Mouse (Mus musculus): ENCODE data around the gene Cmtm4.

The Cmtm4 gene

DNA sequence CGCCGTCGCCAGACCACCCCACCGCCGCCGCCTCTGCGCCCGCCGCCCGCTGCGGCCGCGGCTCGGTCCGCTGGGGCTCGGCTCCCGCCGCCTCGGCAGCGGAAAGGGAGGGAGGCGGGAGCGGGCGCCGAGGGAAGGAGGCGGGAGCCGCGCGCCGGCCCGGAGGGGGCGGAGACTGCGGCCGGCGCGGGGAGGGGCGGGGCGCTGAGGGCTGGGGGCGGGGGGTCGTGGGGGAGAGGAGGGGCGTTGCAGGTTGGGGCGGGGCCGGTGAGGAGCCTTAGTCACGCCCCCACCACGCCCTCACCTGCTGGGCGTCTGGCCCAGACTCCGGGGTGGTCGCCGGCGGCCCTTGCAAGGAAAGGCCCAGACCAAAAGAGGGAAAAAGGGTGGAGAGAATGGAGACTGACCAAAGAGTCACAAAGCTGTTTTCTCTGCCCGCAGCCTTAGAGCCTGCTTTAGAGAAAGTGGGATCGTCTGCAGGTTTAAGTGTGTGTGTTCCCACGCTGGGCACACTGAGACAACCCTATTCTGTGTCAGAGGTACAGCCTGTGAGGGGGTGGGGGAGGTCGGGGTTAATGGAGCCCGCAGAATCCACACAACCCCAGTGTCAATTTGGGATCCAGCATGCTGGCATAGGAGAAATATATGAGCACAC, at the start of gene Cmtm4:
Gene Cmtm4 (minus strand): TSS at position 105 of the 655 bp plus-strand sequence.
- DNase-seq, result peak; percentile 50 to 54

- no peak for DNase-seq
These were observed 49.6 kb upstream of the Cmtm4 start for GRCm38 (mm10) chr8:104445248-104445647.

DNA sequence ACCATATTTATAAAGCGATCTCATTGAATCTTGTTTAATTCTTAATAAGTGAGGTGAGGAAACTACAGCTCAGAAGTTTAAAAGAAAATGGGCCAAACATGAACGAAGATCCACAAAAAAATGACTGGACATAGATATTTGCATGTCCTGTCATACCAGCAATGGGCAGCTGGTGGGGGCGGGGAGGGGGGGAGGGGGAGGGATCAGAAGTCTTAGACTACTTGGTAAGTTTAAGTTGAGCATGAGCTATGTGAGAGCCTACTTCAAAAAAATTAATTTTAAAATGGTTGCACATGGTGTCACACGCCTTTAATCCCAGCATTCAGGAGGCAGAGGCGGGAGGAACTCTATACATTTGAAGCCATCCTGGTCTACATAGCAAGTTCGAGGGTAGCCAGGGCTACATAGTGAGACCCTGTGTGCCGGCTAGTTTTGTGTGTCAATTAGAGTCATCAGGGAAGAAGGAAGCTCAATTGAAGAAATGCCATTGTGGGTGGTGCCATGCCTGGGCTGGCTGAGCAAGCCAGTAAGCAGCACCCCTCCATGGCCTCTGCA, 47.6 kb upstream of the Cmtm4 start:
- DNase-seq, result no peak

DNA sequence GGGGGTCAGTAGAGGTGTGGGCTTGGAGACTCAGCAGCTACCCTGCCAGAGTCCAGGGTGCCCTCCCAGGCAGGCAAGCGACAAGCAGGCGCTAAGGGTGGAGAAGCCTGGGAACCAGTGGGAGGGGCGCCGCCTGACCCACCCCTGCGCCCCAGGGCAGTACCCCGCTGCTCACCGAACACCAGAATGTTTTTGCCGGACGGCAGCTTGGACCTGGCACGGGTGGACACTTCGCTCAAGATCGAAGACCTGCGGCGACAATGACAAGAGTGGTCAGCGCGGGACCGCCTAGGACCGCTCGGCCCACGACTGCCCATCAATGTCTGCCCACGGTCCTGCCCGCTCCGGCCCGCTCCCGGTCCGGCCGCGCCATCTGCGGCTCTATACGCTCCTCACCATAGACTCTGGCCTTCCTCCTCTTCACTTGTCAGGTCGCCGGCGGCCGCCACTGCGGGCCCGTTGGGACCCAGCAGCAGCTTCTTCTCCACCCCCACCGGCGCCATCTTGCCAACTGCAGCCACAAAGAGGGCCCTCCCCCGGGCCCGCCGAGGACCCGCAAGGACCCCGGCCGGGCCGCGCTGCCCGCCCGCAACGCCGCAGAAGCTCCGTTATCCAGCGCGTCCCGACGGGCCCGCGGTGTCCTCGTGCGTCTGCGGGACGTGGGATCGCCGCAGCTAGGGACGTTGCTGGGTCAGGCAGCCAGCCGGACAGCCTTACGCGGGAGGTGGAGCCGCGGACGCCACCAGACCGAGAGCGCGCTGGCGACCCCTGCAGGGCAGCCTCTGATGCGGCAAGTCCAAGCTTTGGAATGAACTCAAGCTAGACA, 46.9 kb upstream of the Cmtm4 start, which contains the start of gene Dync1li2:
Gene Dync1li2 (minus strand): TSS at position 749 of the 826 bp plus-strand sequence.
- DNase-seq, result peak; percentile 89 to 91

GRCm38 (mm10) chr8:104441613-104442012, 46.0 kb upstream of the Cmtm4 start:
- no peak for DNase-seq

DNA sequence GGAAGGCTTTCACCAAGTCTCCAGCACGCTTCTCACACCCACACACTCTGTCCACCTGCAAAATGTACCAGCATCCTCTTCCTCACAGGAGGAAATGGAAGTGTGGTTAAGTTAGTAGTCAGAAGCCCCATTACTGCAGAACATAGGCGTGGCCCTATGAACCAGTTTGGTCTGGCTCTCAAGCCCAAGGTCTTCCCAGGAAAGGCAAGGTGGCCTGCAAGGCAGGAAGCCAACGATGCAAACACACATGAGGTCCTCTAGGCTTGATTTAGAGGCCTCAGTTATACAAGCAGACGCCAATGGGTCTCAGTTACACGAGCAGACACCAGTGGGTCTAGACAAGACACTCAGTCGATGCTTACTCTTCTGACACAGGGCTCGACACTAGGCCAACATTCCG, 43.9 kb upstream of the Cmtm4 start:
- no peak for DNase-seq

DNA sequence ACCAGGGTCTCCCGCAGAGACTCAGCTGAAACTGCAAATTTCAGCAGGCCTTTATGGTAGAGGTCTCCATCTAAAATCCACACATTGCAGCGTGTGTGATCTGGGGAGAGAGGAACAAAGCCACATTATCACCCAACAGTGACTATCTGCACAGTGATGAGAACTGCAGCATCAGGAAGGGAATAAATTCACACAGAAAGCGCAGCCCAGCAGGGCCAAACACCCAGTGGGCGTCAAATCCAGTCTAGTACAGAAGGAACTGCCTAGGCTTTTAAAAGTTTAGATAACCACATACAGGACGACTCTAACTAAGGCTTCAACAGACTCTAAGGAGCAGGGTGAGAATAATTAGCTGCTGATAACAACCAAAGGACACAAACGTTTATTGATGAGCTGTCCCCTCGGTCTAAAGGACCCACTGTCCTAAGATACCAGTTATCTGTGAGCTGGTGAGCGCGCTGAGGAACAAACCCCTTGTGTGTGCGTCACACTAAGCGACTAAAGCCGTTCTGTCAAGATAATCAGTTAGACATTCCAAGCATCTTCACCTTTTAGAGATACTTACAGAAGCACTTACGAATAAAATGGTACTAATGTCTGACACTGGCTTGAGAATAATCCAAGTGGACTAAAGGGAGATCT, 42.0 kb upstream of the Cmtm4 start:
- no peak for DNase-seq

GRCm38 (mm10) chr8:104436591-104436990, 41.0 kb upstream of the Cmtm4 start:
- DNase-seq, result no peak

- peak; percentile 98 to 99 for DNase-seq
These were observed 40.4 kb upstream of the Cmtm4 start for GRCm38 (mm10) chr8:104436038-104436437.

DNA sequence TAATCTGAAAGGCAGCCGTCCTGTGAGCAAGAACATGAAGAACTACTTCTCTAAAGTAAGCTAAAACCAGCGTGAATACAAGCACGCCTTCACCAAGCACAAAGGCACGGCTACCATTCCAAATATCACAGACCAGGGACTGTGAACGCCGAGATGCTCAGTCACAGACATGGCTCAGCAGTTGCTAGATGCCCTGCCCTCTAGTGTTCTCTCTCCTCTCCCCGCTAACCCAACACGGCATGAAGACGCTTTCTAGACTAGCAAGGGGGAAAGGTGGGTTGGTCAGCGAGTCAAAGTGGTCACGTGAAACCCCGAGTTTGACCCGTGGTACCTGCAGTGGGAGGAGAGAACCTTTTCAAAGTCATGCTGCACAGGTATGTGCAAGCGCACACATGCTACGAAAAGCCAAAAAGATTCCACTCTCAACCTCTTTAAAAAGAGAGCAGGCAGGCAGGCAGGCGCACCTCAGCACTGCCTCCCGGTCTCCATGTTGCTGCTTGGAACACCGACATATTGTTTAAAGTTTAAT, 39.3 kb upstream of the Cmtm4 start:
- DNase-seq, result no peak

GRCm38 (mm10) chr8:104434275-104434674, 38.7 kb upstream of the Cmtm4 start:
- DNase-seq, result peak; percentile 21 to 31

DNA sequence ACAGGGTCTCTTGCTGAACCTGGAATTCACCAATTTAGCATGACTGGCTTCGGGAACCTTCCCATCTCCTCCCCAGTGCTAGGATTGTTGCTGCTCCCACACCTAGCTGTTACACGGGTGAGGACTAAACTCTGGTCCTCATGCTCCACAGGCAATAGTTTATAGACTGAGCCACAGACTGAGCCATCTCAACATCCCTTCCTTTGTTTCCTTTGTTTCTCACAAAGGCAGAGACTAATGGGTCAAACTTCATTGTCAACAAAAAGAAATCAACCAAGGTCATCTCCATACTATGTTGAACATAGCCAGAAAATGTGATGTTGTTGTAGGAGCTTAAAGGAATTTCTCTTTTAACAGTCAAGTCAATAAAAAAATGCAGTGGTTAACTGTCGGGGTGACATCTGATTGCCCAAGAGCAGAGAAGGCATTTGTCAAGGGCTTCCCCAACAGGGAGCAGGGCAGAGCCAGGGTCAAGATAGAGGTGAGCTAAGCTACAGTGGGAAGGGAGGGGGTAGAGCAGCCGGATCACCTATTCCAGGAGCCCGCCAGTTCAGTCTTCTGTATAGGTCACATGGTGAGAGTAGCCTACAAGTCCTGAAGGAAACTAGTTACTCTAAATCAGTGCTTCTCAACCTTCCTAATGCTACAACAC, 37.7 kb upstream of the Cmtm4 start:
- DNase-seq, result no peak

DNA sequence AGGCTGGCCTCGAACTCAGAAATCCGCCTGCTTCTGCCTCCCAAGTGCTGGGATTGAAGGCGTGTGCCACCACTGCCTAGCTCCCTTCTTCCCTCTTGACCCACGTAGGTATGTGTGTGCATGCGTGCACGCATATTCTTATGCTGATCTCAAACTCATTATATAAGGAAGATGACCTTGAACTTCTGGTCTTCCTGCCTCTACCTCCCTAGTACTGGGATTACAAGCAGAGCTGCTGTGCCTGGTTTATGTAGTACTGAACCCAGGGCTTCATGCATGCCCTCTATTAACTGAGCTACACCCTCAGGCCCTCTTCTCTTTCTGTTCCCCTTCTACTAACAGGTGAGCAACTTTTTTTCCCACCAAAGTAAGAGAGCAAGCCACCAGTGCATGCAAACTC, 37.0 kb upstream of the Cmtm4 start:
- DNase-seq, result no peak

DNA sequence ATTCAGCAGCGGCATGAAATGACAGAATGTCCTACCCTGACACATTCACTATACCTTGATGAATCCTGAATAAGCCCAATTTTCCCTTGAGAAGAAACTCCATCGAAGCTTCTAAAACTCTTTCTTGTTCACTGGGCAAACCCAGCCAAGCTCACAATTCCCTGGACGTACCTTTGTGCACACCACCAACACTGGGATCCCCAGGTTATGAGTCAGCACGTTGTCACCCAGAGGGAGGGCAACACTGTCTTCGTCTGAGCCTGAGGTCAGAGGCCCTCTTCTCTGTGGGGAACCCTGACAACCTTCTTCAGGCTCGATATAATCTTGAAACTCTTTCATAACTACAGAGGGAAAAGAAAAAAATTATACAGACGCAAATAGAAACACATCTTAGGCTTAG, 34.6 kb upstream of the Cmtm4 start:
- no peak for DNase-seq

DNA sequence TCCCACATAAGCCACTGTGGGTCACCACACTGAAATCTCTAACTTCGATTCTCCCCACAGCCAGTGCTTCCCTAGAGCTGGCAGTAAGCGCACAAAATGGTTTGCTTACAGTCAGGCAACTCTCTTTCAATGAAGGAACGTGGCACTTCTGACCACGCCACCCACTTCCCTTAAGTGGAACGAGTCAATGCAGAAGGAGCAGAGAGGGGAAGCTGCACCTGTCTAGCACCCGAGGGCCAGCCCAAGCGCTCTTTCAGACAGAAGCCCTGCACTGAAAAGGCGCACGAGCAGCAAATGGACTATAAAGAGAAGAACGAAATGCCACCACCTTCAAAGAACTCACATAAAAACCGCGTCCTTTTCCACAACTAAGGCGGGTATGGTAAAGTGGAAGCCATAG, 32.1 kb upstream of the Cmtm4 start:
- no peak for DNase-seq

GRCm38 (mm10) chr8:104422313-104422712, 26.7 kb upstream of the Cmtm4 start:
- no peak for DNase-seq

- no peak for DNase-seq
These were observed 20.4 kb upstream of the Cmtm4 start for GRCm38 (mm10) chr8:104416022-104416421.

DNA sequence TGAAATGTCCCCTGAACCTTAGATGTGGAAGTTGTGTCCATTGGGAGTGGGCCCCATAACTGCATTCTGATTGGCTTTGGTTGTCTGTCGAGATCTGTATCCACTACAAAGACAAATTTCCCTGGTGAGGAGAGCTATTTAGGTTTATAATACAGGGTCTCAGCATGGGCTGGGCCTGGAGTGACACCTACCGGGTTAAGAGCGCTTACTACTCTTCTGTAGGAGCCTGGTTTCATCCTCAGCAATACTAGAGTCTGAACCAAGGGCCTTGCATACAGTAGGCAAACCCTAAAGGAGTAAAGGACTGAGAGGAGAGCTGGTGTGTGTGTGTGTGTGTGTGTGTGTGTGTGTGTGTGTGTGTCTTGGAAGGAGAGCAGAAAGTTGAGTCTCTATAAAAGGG, 18.6 kb upstream of the Cmtm4 start:
- DNase-seq, result no peak

- no peak for DNase-seq
These were observed 18.2 kb upstream of the Cmtm4 start for GRCm38 (mm10) chr8:104413770-104414169.

- no peak for DNase-seq
These were observed 17.4 kb upstream of the Cmtm4 start for GRCm38 (mm10) chr8:104412805-104413532.

DNA sequence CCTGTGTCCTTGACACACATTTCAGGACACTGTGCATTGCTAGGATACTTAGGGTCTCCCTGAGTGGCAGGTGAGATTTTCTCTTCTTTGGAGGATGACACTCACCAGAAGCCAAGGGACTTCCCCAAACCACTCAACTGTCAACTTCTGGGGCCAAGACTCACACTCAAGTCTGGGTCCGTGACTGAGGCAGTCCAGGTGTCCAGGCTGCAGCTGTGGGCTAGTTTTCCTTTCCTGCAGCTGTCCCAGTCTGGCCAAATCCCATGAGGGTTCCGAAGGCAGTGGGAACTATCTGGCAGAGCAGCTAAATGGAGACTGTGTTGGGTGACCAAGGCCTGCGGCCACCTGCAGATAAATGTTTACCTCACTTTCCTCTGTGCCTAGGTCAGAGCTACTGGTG, 16.4 kb upstream of the Cmtm4 start:
- DNase-seq, result no peak

GRCm38 (mm10) chr8:104411468-104411867, 15.9 kb upstream of the Cmtm4 start:
- no peak for DNase-seq
